Mouse (Mus musculus) layer of hippocampus, adult 8-10 months (tissue): ENCODE measurements at regions not wholly inside any gene's neighbourhood (a gene's known extent, or its start where the extent isn't known, plus 50 kb on each side); places are given as distances from the start of the nearest gene placed in this dataset.
A peak's percentile ranks its signal among the peaks of the same experiment; 100 is the strongest.

Source experiments
- DNase-seq, 2 experiments: peaks; one replicate each; pipeline ENCODE4 v3.0.0; 2022; ENCODE audit warnings: low spot score in 2 of 2

DNA sequence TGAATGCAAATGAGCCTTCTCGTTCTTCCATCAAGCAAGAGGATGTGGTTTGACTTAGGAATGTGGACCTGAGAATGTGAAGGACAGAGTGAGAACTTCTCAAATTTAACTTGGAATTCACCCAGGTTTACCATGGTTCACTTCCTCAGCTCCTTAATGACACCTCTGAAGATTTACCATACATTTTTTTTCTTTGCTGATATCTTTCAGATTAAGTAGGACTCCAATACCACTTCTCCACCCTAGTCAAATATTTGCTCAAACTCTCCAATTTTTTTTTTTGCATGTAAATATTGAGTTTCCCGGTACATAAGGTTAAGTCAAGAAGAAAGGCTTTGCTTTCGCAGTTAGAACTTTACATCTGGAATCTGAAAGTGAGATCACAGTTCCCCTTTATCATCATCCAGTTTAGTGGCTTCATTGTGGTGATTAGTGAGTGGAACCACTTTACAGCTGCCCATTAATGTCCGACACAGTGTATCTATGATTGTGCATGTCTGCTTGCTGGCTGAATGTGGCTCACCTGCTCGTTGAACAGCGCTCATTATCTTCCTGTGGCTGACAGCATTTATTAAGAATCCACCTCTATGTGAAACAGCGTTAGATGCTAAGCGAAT lies 446.0 kb upstream of the Adam34 start:
- no peak for DNase-seq

DNA sequence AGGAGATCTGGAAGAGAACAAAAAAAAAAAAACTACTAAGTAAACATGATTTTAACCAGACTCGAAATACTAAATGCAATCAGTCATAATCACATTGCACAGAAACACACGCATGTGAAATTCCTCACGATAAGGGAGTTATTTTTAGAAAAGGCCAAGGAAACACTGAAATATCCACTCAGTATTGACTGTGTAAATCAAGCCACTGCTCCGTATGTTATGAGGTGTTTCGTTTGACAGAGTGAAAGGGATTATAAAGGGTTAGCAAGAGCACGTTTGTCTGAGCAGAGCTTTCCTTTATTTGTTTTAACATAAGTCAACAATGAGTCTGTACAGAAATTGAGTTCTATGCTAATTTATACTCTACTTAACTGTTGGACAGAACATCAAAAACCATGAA lies 455.3 kb upstream of the Adam34 start:
- DNase-seq, result no peak

DNA sequence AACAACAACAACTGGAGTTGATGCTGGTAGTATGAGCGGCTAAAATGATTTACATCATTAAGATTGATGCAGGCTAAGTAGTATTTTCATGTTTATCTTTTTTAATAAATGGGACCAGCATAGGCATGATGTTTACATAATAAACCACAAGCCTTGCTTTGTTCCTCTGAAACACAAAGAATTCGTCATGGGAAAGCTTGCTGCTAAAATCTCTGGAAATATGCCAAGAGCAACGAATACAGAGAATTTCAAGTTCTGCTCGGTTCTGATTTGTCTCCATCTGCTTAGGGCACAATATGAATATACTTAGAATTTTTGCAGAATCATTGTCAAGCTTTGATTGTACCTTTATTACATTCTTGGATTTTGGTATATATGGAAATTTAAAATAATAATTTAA lies 467.2 kb upstream of the Adam34 start:
- DNase-seq, result peak in 1 of 2 experiments; percentile 2

DNA sequence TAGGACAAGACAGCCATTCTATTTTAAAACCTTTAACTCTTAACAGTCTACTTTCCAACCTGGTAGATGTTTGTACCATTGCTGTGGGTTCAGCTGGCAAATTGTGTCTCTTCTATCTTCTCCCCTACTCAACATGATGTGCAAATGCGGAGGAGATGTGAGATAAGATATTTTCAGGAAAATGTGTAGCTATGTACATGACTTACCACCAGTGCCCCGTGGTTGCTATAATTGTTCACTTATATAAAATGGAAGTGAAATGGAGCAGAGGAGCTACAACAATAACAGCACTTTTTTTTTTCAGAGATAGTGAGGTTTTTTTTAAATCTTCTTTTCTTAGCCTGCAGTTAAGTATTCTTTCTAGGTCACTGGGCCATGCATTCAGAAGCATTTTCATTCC lies 492.4 kb upstream of the Adam34 start:
- no peak for DNase-seq

DNA sequence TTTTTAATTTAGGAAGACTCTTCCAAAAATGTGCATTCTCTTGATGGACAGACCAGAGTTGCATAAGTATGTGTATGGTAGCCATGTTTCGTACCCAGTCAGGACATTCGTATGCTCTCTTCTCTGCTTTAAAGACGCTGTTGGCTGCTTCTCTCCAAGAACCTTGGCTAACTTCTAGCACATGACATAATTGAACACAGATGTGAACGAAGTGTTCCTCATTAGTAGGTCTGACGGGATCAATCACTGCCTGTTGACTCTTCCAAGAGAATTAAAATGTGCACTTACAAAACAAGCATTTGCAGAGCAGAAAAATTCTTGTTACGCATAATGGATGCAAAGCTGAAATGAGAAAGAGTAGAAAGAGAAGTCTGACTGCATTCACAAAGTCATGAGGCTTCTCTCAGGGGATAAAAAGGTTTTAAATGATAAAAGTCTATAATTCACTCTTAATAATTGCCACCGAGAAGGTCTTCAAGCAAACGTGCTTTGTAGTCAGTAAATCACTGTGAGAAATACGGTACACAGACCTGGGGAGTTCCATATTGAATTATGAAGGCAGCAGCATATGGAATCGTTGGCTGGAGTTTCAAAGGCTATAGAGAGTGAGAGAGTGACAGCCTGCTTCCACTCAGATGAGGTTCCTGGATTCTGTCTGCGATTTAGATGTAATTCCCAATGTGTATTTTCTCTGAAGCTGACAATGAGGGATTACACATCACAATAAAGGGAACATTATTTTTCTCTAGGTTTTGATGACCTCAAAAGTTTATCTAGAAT lies 496.7 kb upstream of the Adam34 start:
- DNase-seq, result no peak

DNA sequence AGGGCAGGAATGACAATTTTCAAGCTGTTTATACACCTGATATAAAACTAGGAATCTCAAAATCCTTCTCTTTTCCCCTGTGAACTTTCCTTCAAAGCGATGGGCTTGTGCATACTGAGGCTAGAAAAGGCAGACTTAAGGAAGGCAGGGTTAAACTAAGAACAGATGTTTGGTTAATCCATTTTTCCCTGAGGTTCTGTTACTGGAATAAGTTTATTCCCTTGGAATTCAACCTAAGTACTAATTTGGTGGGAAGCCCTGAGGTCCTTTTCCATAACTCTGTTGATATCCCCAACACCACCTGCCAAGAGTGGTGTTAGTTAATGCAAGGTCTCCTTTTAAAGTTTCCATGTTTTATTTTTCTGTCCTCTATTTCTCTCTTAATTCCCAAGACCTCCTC lies 512.5 kb upstream of the Adam34 start:
- DNase-seq, result no peak

DNA sequence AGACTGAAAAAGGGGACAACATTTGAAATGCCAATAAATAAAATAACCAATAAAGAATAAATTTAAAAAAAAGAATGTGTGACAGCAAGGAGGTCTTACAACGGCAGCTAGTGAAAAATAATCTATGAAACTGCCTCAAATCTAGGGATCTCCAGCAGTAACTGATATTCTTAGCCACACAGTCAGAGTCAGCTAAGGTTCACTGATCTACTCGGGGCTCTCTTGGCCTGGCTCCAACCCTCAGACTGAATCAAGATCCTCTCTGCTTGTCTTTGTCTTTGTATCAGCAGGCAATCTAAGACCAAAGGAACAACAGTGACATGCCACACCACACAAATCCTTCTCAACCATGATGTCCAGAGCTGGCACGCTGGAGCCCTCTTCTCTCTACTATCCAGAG lies 542.5 kb upstream of the Adam34 start:
- no peak for DNase-seq

DNA sequence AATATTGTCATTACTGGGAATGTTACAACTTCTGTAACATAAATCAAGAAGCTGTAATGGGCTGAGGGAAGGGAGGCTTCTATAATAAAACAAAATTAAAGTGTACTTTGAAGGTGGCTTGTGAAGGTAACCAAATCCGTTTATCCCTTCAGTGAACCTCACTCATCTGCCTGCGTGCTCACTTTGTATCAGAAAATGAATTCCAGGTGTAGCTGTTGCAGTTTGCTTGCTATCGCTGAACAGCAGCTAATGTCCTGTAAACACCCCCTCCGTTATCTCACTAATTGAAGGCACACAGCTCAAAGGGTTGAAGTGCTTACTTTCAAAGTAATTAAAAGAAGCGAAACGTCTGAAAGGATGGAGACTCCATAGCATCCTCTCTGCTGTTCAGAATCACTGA lies 547.2 kb upstream of the Adam34 start:
- DNase-seq, result no peak

DNA sequence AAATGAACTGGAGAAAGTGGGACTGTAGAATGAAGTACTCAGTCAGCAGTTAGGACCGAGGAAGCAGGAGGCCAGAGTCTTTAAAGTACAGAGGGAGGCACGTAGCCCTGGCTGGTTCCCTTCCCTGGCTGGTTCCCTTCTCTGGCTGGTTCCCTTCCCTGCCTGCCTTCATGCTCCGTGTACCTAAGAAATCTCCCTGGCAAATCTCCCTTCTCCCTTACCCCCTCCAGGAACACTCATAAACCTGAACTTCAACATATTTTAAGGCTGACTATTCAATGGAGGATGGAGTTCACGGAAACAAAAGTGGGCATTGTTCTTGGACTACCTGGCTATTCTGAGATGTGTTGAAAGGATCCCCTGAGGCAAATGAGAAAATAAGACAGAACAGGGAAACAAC lies 551.2 kb upstream of the Adam34 start:
- DNase-seq, result no peak

DNA sequence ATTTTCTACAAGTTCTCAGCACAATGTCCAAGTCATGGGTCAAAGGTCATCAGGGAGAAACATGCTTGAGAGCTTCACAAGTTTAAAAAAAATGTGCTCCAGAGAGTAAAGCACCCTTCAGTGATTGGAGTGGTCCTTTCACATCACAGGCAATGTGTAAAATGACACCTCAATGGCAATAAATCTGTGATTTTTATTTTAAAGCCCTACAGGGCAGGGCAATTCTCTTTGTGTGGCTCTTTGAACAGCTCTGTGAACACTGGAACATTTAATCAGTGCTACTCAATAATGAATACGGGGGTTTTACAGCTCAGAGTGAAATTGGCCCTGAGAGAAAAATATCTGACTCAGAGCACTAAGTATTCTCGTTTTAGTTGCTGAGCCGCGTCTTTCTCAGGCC lies 563.5 kb upstream of the Adam34 start:
- no peak for DNase-seq

DNA sequence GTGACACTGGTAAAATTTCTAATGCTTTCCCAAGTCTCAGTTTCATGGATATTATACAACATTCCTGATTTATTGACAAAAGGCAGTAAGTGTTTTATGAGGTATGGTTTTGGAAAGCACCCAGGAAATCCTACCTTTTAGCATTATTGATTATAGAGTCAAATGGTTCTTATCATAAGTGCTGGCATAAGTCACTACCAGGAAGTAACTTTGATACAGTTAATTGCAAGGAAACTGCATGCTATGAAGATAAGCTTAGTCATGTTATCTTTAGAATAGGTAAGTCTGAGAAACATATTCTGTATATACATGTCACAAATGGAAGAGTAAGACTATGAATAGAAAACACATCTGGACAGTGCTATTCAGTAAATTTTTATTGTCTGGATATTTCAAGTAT lies 608.4 kb upstream of the Adam34 start:
- no peak for DNase-seq

DNA sequence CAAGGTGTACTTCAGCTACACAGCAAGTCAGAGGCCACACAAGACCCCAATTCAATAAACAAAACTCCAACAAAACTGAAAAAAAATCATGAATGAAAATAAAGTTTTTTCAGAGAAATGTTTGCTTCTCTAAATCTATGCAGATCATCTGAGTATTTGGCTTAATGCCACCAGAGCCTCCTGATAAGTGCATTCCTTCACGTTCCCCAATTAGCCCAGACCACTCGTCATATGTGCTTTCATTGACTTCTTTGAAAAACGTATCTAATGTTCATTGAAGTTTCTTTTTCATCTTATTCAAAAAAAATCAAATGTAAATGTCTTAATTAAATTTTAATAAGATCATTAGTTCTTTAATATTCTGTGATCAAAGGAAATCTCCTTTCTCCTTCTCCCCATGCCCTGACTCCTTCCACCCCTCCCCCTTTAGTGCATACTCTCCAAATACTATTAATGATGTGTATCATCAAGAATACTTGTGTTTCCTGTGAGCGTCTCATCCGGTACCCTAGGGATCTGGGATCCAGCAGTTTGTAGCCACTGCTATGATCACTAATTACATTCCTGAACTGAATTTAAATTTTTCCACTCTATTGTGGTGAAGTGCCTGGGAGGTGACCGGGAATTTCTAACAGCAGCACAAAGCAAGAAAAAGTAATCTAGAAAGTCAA lies 600.8 kb upstream of the Fat1 start:
- DNase-seq, result no peak

DNA sequence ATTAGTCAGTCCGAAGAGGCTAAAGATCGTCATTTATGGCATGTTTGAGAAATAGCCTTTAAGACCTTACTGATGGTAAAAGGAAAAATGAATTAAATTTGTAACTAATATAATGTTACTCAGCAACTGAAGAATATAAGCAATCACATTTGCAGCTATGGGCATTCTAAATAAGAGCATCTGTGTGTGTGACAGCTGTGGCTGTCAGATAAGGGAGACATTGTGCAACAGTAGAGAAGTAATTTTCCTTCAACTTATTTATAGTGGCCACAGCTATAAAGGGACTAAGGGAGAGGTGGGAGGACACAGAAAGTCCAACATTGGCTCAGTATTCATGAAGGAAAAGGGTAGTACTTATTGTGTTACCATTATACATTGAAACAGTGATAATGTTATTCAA lies 591.8 kb upstream of the Fat1 start:
- DNase-seq, result no peak

DNA sequence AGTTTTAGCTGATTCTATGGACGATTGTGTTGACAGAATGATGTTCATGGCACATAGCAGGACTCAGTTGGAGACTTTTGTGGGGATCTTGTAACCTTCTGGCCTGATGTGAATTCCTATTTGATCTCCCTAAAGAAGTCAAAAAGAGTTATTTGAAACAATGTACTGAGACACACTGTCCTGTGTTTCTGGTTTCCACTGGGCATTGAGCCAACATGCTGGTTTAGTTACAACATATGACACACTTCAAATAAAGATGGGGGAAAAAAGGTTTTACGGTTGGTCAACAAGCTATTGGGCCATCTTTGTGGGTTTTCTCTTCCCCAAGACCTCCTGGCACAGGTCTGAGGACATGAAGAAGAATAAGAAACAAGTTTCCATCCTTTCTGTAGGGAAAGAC lies 591.3 kb upstream of the Fat1 start:
- no peak for DNase-seq

DNA sequence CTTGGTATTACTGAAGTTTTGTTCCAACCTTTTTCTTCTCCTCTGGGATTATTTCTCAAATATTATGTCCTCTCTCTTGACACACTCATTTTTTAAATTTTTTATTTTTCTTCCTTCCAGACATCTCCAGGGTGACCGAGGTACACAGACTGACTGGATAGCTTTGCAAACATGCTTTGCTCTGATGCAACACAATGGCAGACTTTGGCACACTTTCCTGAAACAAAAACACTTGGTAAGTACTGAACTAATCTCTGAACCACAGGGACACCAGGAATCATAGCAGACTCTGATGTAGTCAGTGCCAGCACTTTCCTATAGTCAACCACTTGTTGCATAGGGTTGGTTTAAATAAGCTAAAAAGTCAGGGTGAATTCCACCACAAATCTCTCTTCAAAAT lies 587.8 kb upstream of the Fat1 start:
- DNase-seq, result no peak

DNA sequence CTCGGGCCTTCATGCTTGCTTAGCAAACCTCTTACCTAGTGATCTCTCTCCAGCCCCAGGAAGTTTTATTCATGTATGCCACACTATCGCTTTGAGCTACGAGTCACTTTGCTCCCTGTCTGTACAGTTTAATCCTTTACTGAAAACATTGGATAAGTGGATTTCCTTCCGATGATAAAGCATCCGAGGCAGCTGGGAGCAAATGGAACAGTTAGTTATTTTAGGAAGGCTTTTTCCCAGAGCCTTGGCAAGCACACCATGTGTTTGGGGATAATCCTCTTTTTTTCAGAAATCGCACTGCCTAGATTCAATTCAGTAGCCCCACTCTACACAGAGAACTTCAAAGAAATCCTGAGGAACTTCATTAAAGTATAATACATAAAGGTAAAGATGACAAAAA lies 561.3 kb upstream of the Fat1 start:
- peak; percentile 8 to 20 for DNase-seq

DNA sequence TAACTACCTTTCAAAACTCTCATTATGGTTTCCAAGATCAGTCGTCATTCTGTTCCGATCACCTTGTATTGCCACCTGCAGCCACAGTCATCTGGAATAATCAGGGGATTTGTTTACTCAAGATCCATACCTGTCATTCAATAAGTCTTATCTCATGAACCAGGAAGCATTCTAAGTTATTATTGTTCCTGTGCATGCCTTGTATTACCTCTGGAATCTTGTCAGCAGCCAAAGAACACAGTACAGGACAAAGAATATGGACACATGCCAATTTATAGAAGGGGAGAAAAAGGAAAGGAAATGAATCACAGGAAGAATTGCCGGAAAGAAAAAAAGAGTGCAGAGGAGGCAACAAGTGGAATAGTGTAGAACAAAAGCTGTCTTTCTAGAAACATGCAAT lies 557.5 kb upstream of the Fat1 start:
- no peak for DNase-seq

DNA sequence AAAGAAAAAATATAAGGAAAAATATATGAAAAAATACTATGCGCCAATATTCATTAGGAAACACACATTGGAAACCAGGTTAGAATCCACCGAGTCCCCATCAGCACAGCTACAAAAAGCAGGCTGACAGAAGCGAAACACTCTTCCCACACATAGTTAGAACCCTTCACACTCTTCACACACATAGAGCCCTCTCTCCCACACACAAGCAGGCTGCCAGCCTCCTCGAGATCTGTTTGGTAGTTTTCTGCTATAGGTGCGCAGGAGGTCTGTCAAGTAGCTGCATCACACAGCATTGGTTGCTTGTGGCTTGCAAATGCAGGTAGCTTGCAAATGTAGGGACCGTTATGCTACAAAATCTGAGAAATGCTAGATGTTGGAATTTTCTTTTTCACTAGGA lies 526.8 kb upstream of the Fat1 start:
- DNase-seq, result no peak

DNA sequence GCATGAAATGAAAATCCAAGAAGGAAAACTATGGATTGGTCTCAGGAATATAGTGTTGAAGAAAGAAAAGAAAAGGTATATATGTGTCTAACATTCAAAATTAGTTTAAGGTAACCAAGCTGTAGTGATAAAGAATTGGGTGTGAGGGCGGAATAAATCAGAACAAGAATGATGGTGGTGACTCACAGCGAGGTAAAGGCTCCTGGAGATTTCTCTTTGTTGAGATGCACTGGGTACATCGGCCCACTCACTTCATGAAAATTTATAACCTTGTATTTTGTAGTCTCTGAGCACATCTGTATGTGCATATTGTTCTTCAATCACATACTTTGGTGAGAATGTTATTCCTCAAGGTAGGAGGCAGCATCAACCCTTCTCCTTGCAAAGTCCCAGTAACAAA lies 525.0 kb upstream of the Fat1 start:
- DNase-seq, result no peak

DNA sequence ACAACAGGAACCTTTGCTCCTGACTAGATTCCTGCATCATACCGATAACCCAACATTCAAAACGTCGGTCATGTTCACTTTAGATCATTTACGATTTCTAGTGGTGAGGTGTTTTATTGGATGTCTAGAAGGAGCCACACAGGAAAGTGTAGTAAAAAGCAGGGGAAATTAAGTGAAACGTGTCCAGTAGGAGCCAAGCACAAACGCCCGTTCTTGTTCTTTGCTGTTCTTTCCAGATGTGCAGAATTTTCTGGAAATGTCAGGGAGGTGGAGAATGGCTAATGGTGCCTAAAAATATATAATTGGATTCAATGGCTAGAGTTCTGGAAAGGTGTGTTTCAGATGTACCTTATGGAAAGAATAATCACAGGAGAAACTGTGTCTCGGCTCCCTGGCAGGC lies 517.2 kb upstream of the Fat1 start:
- no peak for DNase-seq

DNA sequence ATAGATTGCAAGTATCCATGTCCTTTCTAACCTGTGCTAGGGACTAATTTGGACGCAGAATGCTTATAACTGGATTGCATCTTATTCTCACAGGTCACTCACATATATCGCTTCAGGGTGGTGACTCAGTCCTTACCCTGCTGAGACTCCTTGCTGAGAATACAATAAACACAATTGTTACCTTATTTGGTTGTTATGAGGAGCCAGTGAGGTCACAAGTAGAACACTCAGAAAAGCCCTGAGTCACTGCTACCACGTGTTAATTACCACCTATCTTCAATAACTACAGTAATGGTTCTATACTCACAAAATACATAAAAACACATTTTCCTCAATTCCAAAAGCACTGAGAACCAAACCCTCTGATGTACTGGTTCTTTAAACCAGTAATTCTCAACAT lies 479.8 kb upstream of the Fat1 start:
- no peak for DNase-seq

DNA sequence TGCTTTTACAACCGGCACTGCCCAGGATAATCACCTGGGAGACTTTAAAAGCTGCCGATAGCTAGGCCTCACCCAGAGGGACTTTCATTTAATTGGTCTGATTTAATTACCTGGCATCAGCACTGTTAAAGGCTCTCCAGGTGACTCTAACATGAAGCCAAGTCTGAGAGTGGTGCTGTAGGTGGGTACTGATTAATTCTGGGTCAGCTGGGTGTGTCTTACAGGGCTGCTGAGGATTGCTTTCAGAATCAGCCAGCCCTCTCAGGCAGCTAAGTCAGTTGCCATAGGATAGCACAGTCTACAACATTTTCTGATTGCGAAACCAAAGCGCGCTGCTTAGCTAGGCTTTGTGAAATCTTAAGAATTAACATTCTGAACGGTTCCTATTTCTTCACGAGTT lies 478.9 kb upstream of the Fat1 start:
- DNase-seq, result no peak
